Mouse (Mus musculus): ENCODE data around the gene Ttll12. TPM values are rescaled to one million over a fixed set of nuclear protein-coding genes. Genes with fewer than 3 reads are reported as not detected.

Ttll12 gene
- polyA plus RNA-seq, 1 experiment from 2014 or later = 30.6 TPM

GRCm38 (mm10) chr15:83531961-83532469 lies 62.9 kb downstream of the Ttll12 start:
- WGBS = 82% methylated on average over 5 of the region's 5 CpGs

DNA sequence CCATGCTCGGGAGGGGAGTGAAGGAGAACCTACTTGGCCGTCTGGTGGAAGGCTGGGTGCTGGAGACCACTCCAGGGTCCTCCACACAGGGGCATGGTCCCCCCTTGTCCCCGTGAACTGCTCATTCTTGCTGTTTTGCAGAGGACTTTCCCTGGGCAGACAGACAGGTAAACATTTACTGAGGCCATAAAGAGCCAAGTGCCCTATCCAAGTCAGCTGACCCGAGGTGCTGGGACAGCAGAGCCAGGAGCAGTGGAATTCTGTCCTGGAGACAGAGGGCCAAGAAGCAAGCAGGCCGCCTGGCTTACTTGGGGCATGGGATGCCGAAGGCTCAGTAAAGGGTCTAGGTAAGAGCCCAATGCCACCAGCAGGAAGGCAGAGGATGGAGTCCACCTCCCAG lies 64.3 kb downstream of the Ttll12 start:
- Histone ChIP-seq H3K4me1 (peaks cover 19% of the 10 kb centered on the region), H3K27ac (peak overlapping the region; percentile 65), H3K9me3 (no peaks in the 10 kb centered on the region), H3K4me2 (no peak overlapping the region), H3K27me3 (replicated peaks) (peaks cover 26% of the 10 kb centered on the region), H3K9ac (no peak overlapping the region), H3K36me3 (no peaks in the 10 kb centered on the region), H3K4me3 (replicated peaks) (no peak overlapping the region)
- no peak for ATAC-seq (ENCODE audit: insufficient read depth, low FRiP score, low read depth)
- 58% methylated on average over 6 of the region's 6 CpGs for WGBS

More at GRCm38 (mm10) chr15:83531961-83532469, 62.9 kb downstream of the Ttll12 start:
- Histone ChIP-seq H3K9ac (no peak overlapping the region), H3K4me2 (no peak overlapping the region), H3K36me3 (no peaks in the 10 kb centered on the region), H3K9me3 (no peaks in the 10 kb centered on the region), H3K27me3 (replicated peaks) (peaks cover 12% of the 10 kb centered on the region), H3K4me1 (peaks cover 6% of the 10 kb centered on the region; the same call in 1 of the 2 replicates), H3K27ac (no peak overlapping the region), H3K4me3 (replicated peaks) (no peak overlapping the region)
- ATAC-seq (ENCODE audit: insufficient read depth, low FRiP score, low read depth) = no peak

GRCm38 (mm10) chr15:83530233-83530632 lies 64.7 kb downstream of the Ttll12 start:
- no peak overlapping the region for H3K4me3 ChIP-seq (replicated peaks)
- no peaks in the 10 kb centered on the region for H3K9me3 ChIP-seq
- H3K27me3 ChIP-seq (replicated peaks) = peaks cover 30% of the 10 kb centered on the region
- no peak overlapping the region for H3K9ac ChIP-seq
- H3K4me2 ChIP-seq = no peak overlapping the region
- H3K36me3 ChIP-seq = no peaks in the 10 kb centered on the region
- peaks cover 20% of the 10 kb centered on the region for H3K4me1 ChIP-seq
- ATAC-seq (ENCODE audit: insufficient read depth, low FRiP score, low read depth) = no peak
- 69% methylated on average over 9 of the region's 9 CpGs for WGBS
- peak overlapping the region; percentile 65; the same call in 1 of the 2 replicates for H3K27ac ChIP-seq

GRCm38 (mm10) chr15:83529765-83530164 lies 65.2 kb downstream of the Ttll12 start:
- H3K36me3 ChIP-seq = no peaks in the 10 kb centered on the region
- H3K4me2 ChIP-seq = no peak overlapping the region
- no peaks in the 10 kb centered on the region for H3K9me3 ChIP-seq
- H3K27ac ChIP-seq = no peak overlapping the region; the same call in 1 of the 2 replicates
- H3K27me3 ChIP-seq (replicated peaks) = peaks cover 32% of the 10 kb centered on the region
- H3K9ac ChIP-seq = no peak overlapping the region
- WGBS = 82% methylated on average over 5 of the region's 5 CpGs
- H3K4me3 ChIP-seq (replicated peaks) = no peak overlapping the region
- peaks cover 20% of the 10 kb centered on the region for H3K4me1 ChIP-seq
- ATAC-seq (ENCODE audit: insufficient read depth, low FRiP score, low read depth) = no peak

DNA sequence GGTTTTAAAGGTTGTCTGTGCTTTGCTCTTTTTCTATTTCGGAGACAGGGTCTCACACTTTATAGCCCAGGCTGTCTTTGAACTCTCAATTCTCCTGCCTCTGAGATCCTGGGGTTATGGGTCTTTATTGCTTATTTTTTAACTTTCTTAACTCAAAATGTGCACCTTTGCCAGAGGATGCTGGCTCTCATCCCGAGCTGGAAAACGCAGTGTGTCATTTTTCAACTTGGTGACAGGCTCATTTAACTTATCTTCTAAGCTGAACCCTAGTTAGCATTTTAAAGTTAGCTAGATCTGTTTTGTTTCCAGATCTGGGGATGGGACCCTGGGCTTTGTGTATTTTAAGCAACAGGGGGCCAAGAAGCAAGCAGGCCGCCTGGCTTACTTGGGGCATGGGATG lies 66.1 kb downstream of the Ttll12 start:
- H3K4me1 ChIP-seq = peaks cover 22% of the 10 kb centered on the region
- H3K9ac ChIP-seq = no peak overlapping the region
- H3K4me2 ChIP-seq = no peak overlapping the region
- H3K27ac ChIP-seq = no peak overlapping the region
- H3K9me3 ChIP-seq = no peaks in the 10 kb centered on the region
- peaks cover 35% of the 10 kb centered on the region for H3K27me3 ChIP-seq (replicated peaks)
- no peak for ATAC-seq (ENCODE audit: insufficient read depth, low FRiP score, low read depth)
- no peak overlapping the region for H3K4me3 ChIP-seq (replicated peaks)
- no peaks in the 10 kb centered on the region for H3K36me3 ChIP-seq
- WGBS = 52% methylated on average over 4 of the region's 4 CpGs

DNA sequence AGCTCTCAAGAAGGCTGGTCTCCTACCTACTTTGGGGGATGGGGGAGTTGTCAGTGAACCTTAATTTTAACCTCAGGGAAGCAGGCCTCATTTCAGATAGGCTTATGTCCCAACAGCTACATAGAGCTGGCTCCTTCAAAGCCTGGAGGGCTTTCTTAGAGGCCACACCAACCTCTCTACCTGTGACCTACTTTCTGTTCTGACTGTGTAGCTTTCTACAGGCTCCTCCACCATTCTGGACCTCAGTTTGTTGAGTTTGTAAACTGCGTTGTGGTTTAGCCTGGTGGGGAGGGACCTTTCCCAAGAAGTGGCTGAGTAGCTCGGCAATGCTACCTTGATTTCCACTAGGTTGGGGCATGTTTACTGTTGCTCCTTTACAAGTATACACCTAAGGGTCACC lies 67.2 kb downstream of the Ttll12 start:
- Histone ChIP-seq H3K4me1 (peaks cover 30% of the 10 kb centered on the region), H3K36me3 (no peaks in the 10 kb centered on the region), H3K4me3 (replicated peaks) (peak overlapping the region; percentile 54; the same call in 1 of the 2 replicates), H3K9me3 (no peaks in the 10 kb centered on the region), H3K27me3 (replicated peaks) (peaks cover 35% of the 10 kb centered on the region), H3K9ac (no peak overlapping the region), H3K4me2 (peak overlapping the region; percentile 97), H3K27ac (no peak overlapping the region)
- WGBS = 72% methylated on average over 2 of the region's 2 CpGs
- no peak for ATAC-seq (ENCODE audit: insufficient read depth, low FRiP score, low read depth)

DNA sequence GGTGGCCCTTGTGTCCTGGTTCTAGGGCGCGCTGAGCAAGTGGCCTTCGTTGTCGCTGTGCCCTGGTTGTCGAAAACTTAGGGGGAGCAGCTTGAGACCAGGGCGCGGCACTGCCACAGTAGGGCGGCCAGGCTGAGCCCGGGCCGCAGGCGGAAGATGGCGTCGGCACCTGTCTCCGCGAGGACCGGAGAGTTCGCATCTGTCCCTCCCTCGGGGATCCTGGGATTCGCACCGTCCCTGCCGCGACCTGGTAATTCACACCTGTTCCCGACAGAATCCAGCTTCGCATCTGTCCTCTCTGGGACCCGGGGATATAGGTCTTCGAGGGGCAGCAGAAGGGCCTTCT lies 67.9 kb downstream of the Ttll12 start:
- peak overlapping the region; percentile 29; the same call in 1 of the 2 replicates for H3K9ac ChIP-seq
- H3K27ac ChIP-seq = no peak overlapping the region
- peaks cover 30% of the 10 kb centered on the region for H3K4me1 ChIP-seq
- peak overlapping the region; percentile 97 for H3K4me2 ChIP-seq
- peak overlapping the region; percentile 54 for H3K4me3 ChIP-seq (replicated peaks)
- no peaks in the 10 kb centered on the region for H3K9me3 ChIP-seq
- ATAC-seq (ENCODE audit: insufficient read depth, low FRiP score, low read depth) = no peak
- H3K36me3 ChIP-seq = no peaks in the 10 kb centered on the region
- WGBS = 1% methylated on average over 26 of the region's 26 CpGs
- peaks cover 35% of the 10 kb centered on the region for H3K27me3 ChIP-seq (replicated peaks)

- Histone ChIP-seq H3K4me2 (peak within 1 kb of the TSS; percentile 97), H3K9ac (peak within 1 kb of the TSS; percentile 29; the same call in 1 of the 2 replicates), H3K4me3 (replicated peaks) (peak within 1 kb of the TSS; percentile 54), H3K27me3 (replicated peaks) (peaks cover 35% of the 10 kb centered on the region), H3K27ac (no peak within 1 kb of the TSS), H3K36me3 (no peaks in the 10 kb centered on the region), H3K9me3 (no peaks in the 10 kb centered on the region), H3K4me1 (peaks cover 30% of the 10 kb centered on the region)
- WGBS = under 1% methylated on average over 45 of the region's 45 CpGs
- peak; percentile 58; the same call in 1 of the 2 replicates for ATAC-seq (ENCODE audit: insufficient read depth, low FRiP score, low read depth)
Measured at GRCm38 (mm10) chr15:83526424-83527091, 68.4 kb downstream of the Ttll12 start, which contains the start of gene Bik. TSS of gene Bik (plus strand) at chr15:83526862.

Other genes starting within 250 kb of the Ttll12 start
- gene Arfgap3, start 244.9 kb downstream of the Ttll12 start, polyA plus RNA-seq (2015; fragmentation: Nextera tagmentation; extraction: Ambion mirVana) = 63.0 and 72.4 TPM in 2 replicates
- gene Pacsin2, start 130.6 kb downstream of the Ttll12 start, polyA plus RNA-seq (2015; fragmentation: Nextera tagmentation; extraction: Ambion mirVana) = 64.0 and 69.1 TPM in 2 replicates
- 19.8 and 20.1 TPM in 2 replicates for gene Ttll1, start 84.3 kb downstream of the Ttll12 start, polyA plus RNA-seq (2015; fragmentation: Nextera tagmentation; extraction: Ambion mirVana)
- 5.8 TPM in 2 replicates for gene Bik, start 68.3 kb downstream of the Ttll12 start, polyA plus RNA-seq (2015; fragmentation: Nextera tagmentation; extraction: Ambion mirVana)
- 94.5 and 118 TPM in 2 replicates for gene Tspo, start 31.6 kb downstream of the Ttll12 start, polyA plus RNA-seq (2015; fragmentation: Nextera tagmentation; extraction: Ambion mirVana)
- 33.6 and 35.4 TPM in 2 replicates for gene Mcat, start 31.4 kb downstream of the Ttll12 start, polyA plus RNA-seq (2015; fragmentation: Nextera tagmentation; extraction: Ambion mirVana)
- 10.3 and 10.9 TPM in 2 replicates for gene Scube1, start 129.9 kb upstream of the Ttll12 start, polyA plus RNA-seq (2015; fragmentation: Nextera tagmentation; extraction: Ambion mirVana)
- 0.88 and 1.1 TPM in 2 replicates for gene Mpped1, start 184.3 kb upstream of the Ttll12 start, polyA plus RNA-seq (2015; fragmentation: Nextera tagmentation; extraction: Ambion mirVana)